Mouse (Mus musculus) limb, embryonic 10.5 days (tissue): ENCODE measurements at regions not wholly inside any gene's neighbourhood (a gene's known extent, or its start where the extent isn't known, plus 50 kb on each side); places are given as distances from the start of the nearest gene placed in this dataset.
A peak's percentile ranks its signal among the peaks of the same experiment; 100 is the strongest.

Experiments
- DNase-seq: peaks from one replicate; pipeline ENCODE4 v3.0.0-alpha.2; 2017; ENCODE audit warnings: low spot score
- H3K27ac ChIP-seq: fragments of 300-500 bp; sonication (generic); 2 replicates; pipeline ENCODE4 v1.5.1; 2016; ENCODE audit warnings: mild to moderate bottlenecking
- H3K27me3 ChIP-seq: fragments of 300-500 bp; sonication (generic); 2 replicates; pipeline ENCODE4 v1.6.1; 2016; ENCODE audit warnings: low read depth, mild to moderate bottlenecking; ENCODE audit not compliant: poor library complexity, severe bottlenecking
- H3K36me3 ChIP-seq: fragments of 300-500 bp; sonication (generic); 2 replicates; pipeline ENCODE4 v1.6.1; 2016; ENCODE audit warnings: mild to moderate bottlenecking, moderate library complexity
- H3K4me1 ChIP-seq: fragments of 300-500 bp; sonication (generic); 2 replicates; pipeline ENCODE4 v1.6.1; 2016
- H3K4me3 ChIP-seq: fragments of 300-500 bp; sonication (generic); 2 replicates; pipeline ENCODE4 v1.5.1; 2016; ENCODE audit warnings: mild to moderate bottlenecking, moderate library complexity
- H3K9me3 ChIP-seq: fragments of 300-500 bp; sonication (generic); replicated peaks from 2 replicates; pipeline ENCODE4 v1.6.1; 2016; ENCODE audit warnings: mild to moderate bottlenecking
- WGBS: fragments of 180-500 bp; shearing (Covaris S2); methylation state at CpG from one replicate; pipeline ENCODE4 v1.1.7; 2016; 5-methylcytosine and 5-hydroxymethylcytosine counted together

DNA sequence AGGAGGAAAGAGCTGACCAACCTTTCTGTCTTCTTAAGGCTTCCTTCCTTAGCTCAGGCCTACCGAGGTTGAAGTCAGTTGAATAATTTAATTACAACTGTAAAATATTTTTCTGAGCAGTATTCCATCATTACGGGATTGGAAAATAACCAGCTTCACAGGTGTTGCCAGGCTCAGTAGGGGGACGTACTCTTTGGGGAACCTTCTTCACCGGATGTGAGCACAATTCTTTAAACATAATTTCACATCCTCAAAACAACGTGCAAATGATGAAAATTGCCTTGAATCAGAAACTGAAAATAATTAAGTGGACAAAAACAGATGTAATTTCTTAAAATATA, 515.9 kb downstream of the Tns3 start:
- H3K4me1 ChIP-seq = peaks cover 12% of the 10 kb centered on the region; the same call in 1 of the 2 replicates
- H3K9me3 ChIP-seq = no peaks in the 10 kb centered on the region
- H3K4me3 ChIP-seq = no peak overlapping the region
- no peak for DNase-seq
- H3K27ac ChIP-seq = no peak overlapping the region
- no peaks in the 10 kb centered on the region for H3K27me3 ChIP-seq
- 94% methylated on average over 5 of the region's 5 CpGs for WGBS
- H3K36me3 ChIP-seq = no peaks in the 10 kb centered on the region

DNA sequence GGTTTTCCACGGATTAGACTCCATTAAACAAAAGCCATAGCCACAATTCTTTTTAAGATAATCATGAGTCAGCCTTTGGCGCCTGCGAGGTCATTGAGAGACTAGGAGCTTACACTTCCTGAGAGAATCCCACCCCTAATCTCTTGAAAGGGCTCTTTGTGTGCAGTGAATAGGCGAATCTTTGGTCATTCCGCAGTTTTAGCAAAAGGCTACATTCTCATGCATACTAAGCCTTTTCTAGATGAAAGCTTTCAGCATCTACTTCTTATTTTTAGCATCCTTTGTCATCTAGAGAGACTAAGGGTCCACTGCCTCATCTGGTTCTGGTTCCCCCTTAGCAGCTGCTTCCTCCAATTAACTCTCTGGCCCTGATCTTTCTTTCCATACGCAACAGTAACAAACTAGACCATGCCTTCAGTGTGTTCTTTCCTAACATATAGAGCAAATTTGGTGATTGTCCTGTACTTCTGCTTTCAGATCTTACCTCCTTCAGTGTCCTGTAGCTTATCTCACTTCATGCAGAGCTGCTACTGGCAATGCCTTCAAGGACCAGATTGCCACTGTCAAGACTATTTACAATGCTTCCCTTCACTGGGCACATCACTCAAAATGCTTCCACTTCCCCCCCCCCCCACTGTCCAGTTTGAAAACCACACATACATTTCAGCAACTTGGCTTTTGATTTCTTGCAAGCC, 516.4 kb downstream of the Tns3 start:
- Histone ChIP-seq H3K9me3 (no peaks in the 10 kb centered on the region), H3K36me3 (no peaks in the 10 kb centered on the region), H3K27me3 (no peaks in the 10 kb centered on the region), H3K4me1 (peaks cover 12% of the 10 kb centered on the region; the same call in 1 of the 2 replicates), H3K27ac (no peak overlapping the region), H3K4me3 (no peak overlapping the region)
- no peak for DNase-seq
- WGBS = 77% methylated on average over 6 of the region's 6 CpGs

DNA sequence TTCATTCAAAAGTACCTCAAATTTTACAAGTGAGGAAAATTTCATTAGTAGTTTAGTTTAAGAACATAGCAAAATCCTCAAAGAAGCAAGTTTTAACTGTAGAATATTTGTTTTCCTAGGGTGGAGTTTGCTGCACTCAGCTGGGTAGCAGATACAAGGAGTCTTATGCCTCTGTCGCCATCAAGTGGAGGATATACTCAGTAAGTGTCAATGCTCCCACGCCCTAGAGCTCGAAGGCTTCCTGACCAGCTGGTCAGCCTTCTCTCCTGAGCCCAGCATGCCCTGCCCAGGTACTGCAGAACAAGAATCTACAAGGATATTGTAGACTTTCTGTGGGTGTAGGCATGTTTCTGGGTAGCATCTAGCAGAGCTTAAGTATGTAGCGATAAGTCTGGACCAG, 527.0 kb downstream of the Tns3 start:
- DNase-seq = no peak
- Histone ChIP-seq H3K27me3 (no peaks in the 10 kb centered on the region), H3K27ac (no peak overlapping the region), H3K4me3 (no peak overlapping the region), H3K4me1 (no peaks in the 10 kb centered on the region), H3K9me3 (no peaks in the 10 kb centered on the region), H3K36me3 (no peaks in the 10 kb centered on the region)
- 44% methylated on average over 4 of the region's 4 CpGs for WGBS

DNA sequence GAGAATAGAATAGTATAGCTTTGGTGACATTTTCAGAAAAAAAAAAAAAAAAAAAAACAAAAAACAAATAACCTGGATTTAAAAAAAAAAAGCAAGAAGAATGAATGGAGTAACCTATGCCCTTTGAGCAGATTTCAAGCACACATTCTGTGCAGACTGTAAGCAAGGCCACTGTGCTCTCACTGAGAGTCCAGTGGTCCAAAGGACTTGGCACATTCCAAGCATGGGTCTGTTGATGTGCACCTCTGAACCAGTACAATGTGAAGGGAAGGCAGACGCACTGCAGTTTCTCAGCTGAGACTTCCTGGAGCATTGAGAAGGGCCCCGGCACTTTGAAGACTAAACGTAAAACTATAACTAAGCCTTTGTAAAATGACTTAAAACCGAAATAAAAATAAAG, 527.7 kb downstream of the Tns3 start:
- no peak overlapping the region for H3K4me3 ChIP-seq
- no peaks in the 10 kb centered on the region for H3K36me3 ChIP-seq
- no peaks in the 10 kb centered on the region for H3K9me3 ChIP-seq
- no peaks in the 10 kb centered on the region for H3K4me1 ChIP-seq
- no peaks in the 10 kb centered on the region for H3K27me3 ChIP-seq
- 87% methylated on average over 4 of the region's 4 CpGs for WGBS
- DNase-seq = no peak
- H3K27ac ChIP-seq = no peak overlapping the region

DNA sequence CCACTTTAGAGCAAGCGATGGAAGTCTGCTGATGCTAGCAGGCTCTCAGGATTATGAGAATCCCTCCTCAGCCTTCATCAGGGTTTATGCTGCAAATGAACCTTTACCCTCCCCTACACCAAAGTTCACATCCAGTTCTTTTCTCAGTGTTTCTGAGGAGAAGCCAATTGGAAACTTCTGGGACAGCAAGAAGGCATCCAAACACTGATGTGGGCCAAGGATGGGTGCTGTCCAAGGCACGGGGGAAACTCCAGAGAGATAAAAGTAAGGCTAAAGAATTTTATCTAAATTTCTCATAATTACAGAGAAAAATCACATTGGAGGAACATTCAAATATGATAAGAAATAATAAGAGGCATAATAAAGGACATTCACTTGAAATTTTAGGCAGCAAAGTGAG, 555.0 kb downstream of the Tns3 start:
- no peaks in the 10 kb centered on the region for H3K27me3 ChIP-seq
- H3K4me3 ChIP-seq = no peak overlapping the region
- H3K4me1 ChIP-seq = no peaks in the 10 kb centered on the region
- 87% methylated on average over 2 of the region's 2 CpGs for WGBS
- H3K27ac ChIP-seq = no peak overlapping the region
- DNase-seq = no peak
- H3K36me3 ChIP-seq = no peaks in the 10 kb centered on the region
- no peaks in the 10 kb centered on the region for H3K9me3 ChIP-seq

DNA sequence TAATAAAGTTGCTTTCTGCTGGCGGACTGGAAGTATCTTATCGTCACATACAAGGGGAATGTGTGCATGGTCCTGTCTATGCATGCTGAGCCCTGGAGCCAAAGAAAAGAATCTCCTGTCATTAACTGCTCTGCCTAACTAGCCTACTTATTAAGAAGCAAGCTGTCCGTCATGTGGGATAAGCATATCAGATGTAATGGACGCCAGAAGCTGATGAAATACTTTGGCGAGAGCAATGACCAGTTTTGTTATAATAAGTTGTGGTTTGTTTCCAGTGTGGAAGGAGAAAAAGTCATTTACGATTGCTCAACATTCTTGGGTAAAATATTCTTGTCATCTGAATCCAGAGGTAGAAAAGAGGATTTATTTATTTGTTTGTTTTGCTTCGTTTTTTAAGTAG, 563.2 kb downstream of the Tns3 start:
- DNase-seq = no peak
- no peaks in the 10 kb centered on the region for H3K9me3 ChIP-seq
- no peak overlapping the region for H3K27ac ChIP-seq
- H3K36me3 ChIP-seq = no peaks in the 10 kb centered on the region
- H3K4me3 ChIP-seq = no peak overlapping the region
- 86% methylated on average over 7 of the region's 7 CpGs for WGBS
- H3K27me3 ChIP-seq = no peaks in the 10 kb centered on the region
- H3K4me1 ChIP-seq = no peaks in the 10 kb centered on the region

DNA sequence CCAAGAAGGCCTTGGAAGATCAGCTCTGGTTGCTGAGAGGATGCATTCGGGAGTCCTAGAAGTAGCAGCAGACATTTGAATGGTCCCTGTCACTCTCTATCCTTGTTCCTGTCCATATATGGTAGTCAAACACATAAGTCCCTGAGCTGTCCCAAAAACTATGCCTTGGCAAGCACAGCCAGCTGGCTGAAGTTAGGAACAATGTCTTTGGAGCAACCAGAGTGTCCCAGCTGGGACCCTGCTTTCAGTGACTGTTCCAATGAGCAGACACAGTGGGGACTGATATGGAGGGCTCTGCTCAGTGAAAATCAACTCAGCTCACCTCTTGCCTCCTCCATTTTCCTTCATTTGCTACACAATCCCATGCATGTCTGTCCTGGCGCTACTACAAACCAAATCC, 580.0 kb downstream of the Tns3 start:
- no peak for DNase-seq
- WGBS = 94% methylated on average over 2 of the region's 2 CpGs
- no peak overlapping the region for H3K4me3 ChIP-seq
- H3K4me1 ChIP-seq = no peaks in the 10 kb centered on the region
- no peaks in the 10 kb centered on the region for H3K27me3 ChIP-seq
- H3K9me3 ChIP-seq = no peaks in the 10 kb centered on the region
- no peak overlapping the region for H3K27ac ChIP-seq
- no peaks in the 10 kb centered on the region for H3K36me3 ChIP-seq

DNA sequence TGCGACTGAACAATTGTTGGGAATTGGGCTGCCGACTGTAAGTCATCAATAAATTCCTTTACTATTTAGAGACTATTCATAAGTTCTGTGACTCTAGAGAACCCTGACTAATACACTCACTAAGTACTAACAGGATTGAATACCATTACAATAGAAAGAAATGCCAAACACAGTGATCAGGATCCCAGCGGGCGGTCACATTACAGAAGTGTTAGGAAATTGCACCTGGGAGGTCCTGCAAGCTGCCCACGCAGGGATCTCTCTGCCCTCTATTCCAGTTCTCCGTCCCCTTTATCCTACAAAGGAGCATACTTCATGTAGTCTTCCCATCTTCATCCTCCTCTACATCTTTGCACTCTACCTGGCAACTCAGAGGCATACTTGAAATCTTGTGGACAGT, 581.5 kb downstream of the Tns3 start:
- DNase-seq = no peak
- Histone ChIP-seq H3K27me3 (no peaks in the 10 kb centered on the region), H3K9me3 (no peaks in the 10 kb centered on the region), H3K36me3 (no peaks in the 10 kb centered on the region), H3K27ac (no peak overlapping the region), H3K4me3 (no peak overlapping the region), H3K4me1 (no peaks in the 10 kb centered on the region)
- 92% methylated on average over 5 of the region's 6 CpGs for WGBS

DNA sequence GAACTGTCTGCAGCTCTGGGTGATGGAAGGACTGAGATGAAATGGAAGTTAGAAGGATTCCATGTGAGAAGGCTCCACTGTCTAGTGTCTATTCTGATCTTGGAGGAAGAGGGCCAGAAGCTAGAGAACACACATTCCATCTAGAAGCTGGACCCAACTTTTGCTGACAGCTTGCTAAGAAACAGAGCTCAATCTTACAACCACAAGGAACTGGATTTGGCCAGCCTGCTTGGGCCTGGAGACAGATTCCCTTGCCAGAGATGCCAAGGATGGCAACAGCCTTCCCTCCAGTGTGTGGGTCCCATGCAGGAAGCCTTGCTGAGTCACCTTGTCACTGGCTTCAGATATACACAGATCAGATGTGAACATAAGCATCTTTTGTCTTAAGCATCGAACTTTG, 591.0 kb downstream of the Tns3 start:
- 89% methylated on average over 1 of the region's 1 CpGs for WGBS
- H3K27ac ChIP-seq = no peak overlapping the region
- H3K4me3 ChIP-seq = no peak overlapping the region
- peaks cover 14% of the 10 kb centered on the region for H3K4me1 ChIP-seq
- H3K9me3 ChIP-seq = no peaks in the 10 kb centered on the region
- H3K36me3 ChIP-seq = no peaks in the 10 kb centered on the region
- DNase-seq = no peak
- no peaks in the 10 kb centered on the region for H3K27me3 ChIP-seq

DNA sequence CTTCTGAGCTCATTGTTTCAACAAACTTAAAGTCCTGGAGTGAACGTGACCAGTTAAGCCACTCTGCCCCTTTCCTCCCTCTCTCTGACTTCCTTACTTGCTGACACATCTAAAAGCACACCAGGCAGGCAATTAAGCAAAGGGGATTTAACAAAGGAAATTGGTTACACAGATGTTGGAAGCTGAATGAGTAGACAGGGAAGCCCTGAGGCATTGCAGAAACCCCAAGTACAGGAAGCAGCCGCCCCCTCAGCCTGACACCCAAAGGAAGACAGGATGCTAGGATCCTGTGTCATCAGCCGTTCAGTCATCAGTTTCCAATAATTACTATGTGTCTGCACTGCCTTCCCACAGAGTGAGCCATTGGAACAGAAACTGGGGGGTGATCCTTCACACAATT, 595.5 kb downstream of the Tns3 start:
- no peaks in the 10 kb centered on the region for H3K27me3 ChIP-seq
- no peak overlapping the region for H3K4me3 ChIP-seq
- peak; percentile 42 for DNase-seq
- WGBS = 20% methylated on average over 3 of the region's 3 CpGs
- H3K4me1 ChIP-seq = peaks cover 19% of the 10 kb centered on the region
- no peaks in the 10 kb centered on the region for H3K36me3 ChIP-seq
- H3K27ac ChIP-seq = peak overlapping the region; percentile 66
- no peaks in the 10 kb centered on the region for H3K9me3 ChIP-seq

DNA sequence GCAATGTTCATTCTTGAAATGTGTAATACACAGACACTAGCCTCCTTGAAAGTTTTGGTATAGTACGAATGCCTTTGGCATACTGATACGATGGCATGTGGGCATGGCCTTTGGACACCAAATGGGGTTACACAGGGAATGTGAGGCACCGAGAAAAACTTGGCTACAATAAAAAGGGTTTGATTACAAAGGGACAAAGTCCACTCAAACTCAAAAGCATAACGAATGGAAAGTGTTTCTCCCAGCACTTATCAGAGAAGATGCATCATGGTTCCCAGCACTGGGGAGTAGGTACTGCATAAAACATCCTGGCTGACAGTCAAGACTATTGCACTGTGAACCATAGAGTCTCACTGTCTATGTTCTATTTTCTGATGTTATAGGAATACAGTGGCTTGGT, 597.0 kb downstream of the Tns3 start:
- Histone ChIP-seq H3K27ac (no peak overlapping the region), H3K4me1 (peaks cover 19% of the 10 kb centered on the region), H3K4me3 (no peak overlapping the region), H3K36me3 (no peaks in the 10 kb centered on the region), H3K9me3 (no peaks in the 10 kb centered on the region), H3K27me3 (no peaks in the 10 kb centered on the region)
- WGBS = 91% methylated on average over 4 of the region's 4 CpGs
- no peak for DNase-seq

DNA sequence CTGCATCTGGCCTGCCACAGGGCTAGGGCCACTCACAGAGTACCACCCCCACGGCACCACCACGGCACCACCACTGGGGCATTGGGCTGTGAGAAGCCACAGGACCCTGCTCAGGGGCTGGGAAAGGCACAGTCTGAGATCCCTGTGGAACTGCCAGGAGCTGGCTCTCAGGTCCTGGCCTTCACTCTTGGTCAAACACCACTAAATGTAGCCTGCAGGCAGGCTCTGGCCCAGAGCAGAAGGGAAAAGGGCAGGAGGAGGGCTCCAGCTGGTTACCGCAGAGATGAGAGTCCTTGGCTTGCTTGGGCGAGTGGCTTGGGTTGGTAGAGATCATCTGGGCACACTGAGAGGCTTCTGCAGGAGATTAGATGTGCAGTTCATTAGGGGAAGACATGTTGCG, 598.5 kb downstream of the Tns3 start:
- no peaks in the 10 kb centered on the region for H3K36me3 ChIP-seq
- H3K27ac ChIP-seq = peak overlapping the region; percentile 61; the same call in 1 of the 2 replicates
- no peaks in the 10 kb centered on the region for H3K9me3 ChIP-seq
- DNase-seq = no peak
- H3K27me3 ChIP-seq = no peaks in the 10 kb centered on the region
- H3K4me3 ChIP-seq = no peak overlapping the region
- peaks cover 19% of the 10 kb centered on the region for H3K4me1 ChIP-seq
- 87% methylated on average over 5 of the region's 5 CpGs for whole genome bisulfite sequencing

DNA sequence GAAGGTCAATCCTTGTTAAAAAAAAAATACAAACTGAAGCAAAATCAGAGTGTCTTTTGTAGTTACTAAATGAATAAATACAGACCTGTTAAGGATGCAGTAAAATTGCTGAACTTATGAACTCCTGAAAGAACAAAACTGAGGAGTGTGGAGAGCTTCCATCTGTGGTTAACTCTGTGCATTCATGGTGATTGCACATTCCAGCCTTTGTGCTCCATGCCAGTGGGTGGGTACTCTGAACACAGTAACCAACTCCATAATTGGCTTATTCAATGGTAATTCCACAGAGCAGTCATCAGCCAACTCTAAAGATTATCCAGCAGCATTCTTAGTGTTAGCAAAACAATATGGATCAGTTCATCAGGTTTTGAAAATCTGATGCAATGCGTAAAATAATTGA, 599.2 kb downstream of the Tns3 start:
- no peak overlapping the region for H3K4me3 ChIP-seq
- no peak for DNase-seq
- H3K36me3 ChIP-seq = no peaks in the 10 kb centered on the region
- no peaks in the 10 kb centered on the region for H3K27me3 ChIP-seq
- H3K4me1 ChIP-seq = peaks cover 19% of the 10 kb centered on the region
- H3K27ac ChIP-seq = no peak overlapping the region
- no peaks in the 10 kb centered on the region for H3K9me3 ChIP-seq
- WGBS = 96% methylated on average over 1 of the region's 1 CpGs

DNA sequence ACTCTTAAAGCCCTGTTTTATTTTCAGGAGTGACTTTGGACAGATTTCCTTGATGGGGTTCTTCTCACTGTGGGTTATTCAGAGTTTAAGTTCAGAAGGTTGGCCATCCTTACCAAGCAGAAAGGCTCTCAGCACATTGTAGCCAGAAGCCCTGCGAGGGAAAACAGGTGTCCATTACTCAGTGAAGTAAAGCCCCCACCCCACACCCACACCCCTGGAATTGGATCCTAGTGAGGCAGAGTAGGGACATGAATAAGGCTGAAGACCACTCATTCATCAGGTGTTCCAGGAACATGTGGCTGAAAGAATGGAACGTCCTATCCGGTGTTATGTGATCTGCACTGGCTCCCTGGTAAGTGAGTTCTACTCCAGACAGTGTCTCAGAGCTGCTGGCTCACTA, 602.3 kb downstream of the Tns3 start:
- DNase-seq = no peak
- Histone ChIP-seq H3K4me3 (no peak overlapping the region), H3K4me1 (0 out of 2 replicates have a peak, but pooled peaks cover 3% of the 10 kb centered on the region), H3K27me3 (no peaks in the 10 kb centered on the region), H3K36me3 (no peaks in the 10 kb centered on the region), H3K27ac (no peak overlapping the region), H3K9me3 (no peaks in the 10 kb centered on the region)
- WGBS = 86% methylated on average over 3 of the region's 3 CpGs
